In the genomic region with DNA sequence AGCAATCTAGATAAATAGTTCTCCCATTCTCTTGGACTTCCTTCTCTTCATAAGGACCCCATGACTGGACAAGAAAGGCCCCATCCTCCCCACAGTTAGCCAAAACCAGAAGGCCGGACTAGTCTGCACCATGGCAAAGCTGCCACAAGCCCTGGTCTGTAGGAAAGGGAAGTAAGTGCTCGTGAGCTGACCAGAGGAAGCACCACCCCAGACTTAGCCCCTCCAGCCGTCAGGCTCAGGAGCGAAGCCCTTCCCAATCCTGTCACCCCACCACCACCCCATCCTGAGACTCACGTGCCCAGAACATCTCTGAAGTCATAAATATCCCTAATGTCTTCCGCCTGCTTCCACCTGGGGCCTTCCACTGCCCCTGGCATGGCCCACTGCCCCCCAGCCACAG, we compare ENCODE assay signal across 9 mouse cellular contexts. TPM values are rescaled to one million over a fixed set of nuclear protein-coding genes. Genes with fewer than 3 reads are reported as not detected.
DNase-seq lines count a peak whose midpoint lies in the region; ATAC-seq lines count a peak whose summit lies in the region.
"Had no signal": no experiment of that assay in that cellular context is flagged by ENCODE, and none has a peak within 500 bp of the region (broad histone marks: within the 10 kb centered on the region; RNA-seq: fewer than 3 reads in every experiment).

No protein-coding gene starts in this region.

- H3K27ac ChIP-seq in heart, embryonic 12.5 days (ENCODE audit: poor library complexity, severe bottlenecking): peak overlapping the region; percentile 42; the same call in 1 of the 2 replicates
- H3K27ac ChIP-seq in neural tube, embryonic 12.5 days: no peak overlapping the region
- no peak overlapping the region for H3K27ac ChIP-seq in liver, embryonic 15.5 days (replicated peaks)

- ATAC-seq in heart, embryonic 12.5 days (ENCODE audit: insufficient number of reproducible peaks, low FRiP score): no peak
- ATAC-seq in neural tube, embryonic 12.5 days (ENCODE audit: low FRiP score, low read depth): no peak
- no peak for ATAC-seq in liver, embryonic 15.5 days (ENCODE audit: insufficient read depth)

- 78% methylated on average over 6 of the region's 6 CpGs for WGBS in heart, embryonic 12.5 days
- WGBS in neural tube, embryonic 12.5 days: 82% methylated on average over 6 of the region's 6 CpGs
- WGBS in liver, embryonic 15.5 days (ENCODE audit: insufficient replicate concordance): 39% methylated on average over 6 of the region's 6 CpGs

- peaks cover 40% of the 10 kb centered on the region for H3K4me1 ChIP-seq in heart, embryonic 12.5 days (replicated peaks)
- H3K4me1 ChIP-seq in neural tube, embryonic 12.5 days: peaks cover 17% of the 10 kb centered on the region
- H3K4me1 ChIP-seq in liver, embryonic 15.5 days (replicated peaks): peaks cover 39% of the 10 kb centered on the region

- H3K27me3 ChIP-seq in heart, embryonic 12.5 days (replicated peaks): no peaks in the 10 kb centered on the region
- H3K27me3 ChIP-seq in neural tube, embryonic 12.5 days (replicated peaks): no peaks in the 10 kb centered on the region
- 0 out of 2 replicates have a peak, but pooled peaks cover 3% of the 10 kb centered on the region for H3K27me3 ChIP-seq in liver, embryonic 15.5 days

- peak overlapping the region; percentile 57; the same call in 1 of the 2 replicates for H3K4me3 ChIP-seq in heart, embryonic 12.5 days
- no peak overlapping the region for H3K4me3 ChIP-seq in neural tube, embryonic 12.5 days
- no peak overlapping the region for H3K4me3 ChIP-seq in liver, embryonic 15.5 days (replicated peaks)

- intact Hi-C loops in heart, postnatal 25 days (cut with DNase I): loop anchor here (5.0 kb wide), 1 partner anchor 36 kb away; a partner anchor contains a TSS
- intact Hi-C loops in left cerebral cortex, postnatal 4 days (cut with DNase I): no loop called here

- DNase-seq in heart, postnatal 25 days (ENCODE audit: low spot score): no peak
- DNase-seq in neural tube, embryonic 10.5 days (ENCODE audit: extremely low spot score, low spot score): no peak
- DNase-seq in spleen, adult 12 weeks (ENCODE audit: low spot score): no peak
- no peak for DNase-seq in adrenal gland, postnatal 10 days
- DNase-seq in left cerebral cortex, postnatal 4 days: no peak
- DNase-seq: thymus, adult 2 months had no signal

- peaks cover 40% of the 10 kb centered on the region for H3K36me3 ChIP-seq in heart, embryonic 12.5 days
- peaks cover 31% of the 10 kb centered on the region for H3K36me3 ChIP-seq in neural tube, embryonic 12.5 days
- 0 out of 2 replicates have a peak, but pooled peaks cover 5% of the 10 kb centered on the region for H3K36me3 ChIP-seq in liver, embryonic 15.5 days (replicated peaks)

- peak overlapping the region; percentile 55; the same call in 1 of the 2 replicates for H3K9ac ChIP-seq in heart, embryonic 12.5 days
- H3K9ac ChIP-seq in neural tube, embryonic 12.5 days: no peak overlapping the region
- no peak overlapping the region for H3K9ac ChIP-seq in liver, embryonic 15.5 days

- no peaks in the 10 kb centered on the region for H3K9me3 ChIP-seq in heart, embryonic 12.5 days (replicated peaks)
- H3K9me3 ChIP-seq in neural tube, embryonic 12.5 days: no peaks in the 10 kb centered on the region
- no peaks in the 10 kb centered on the region for H3K9me3 ChIP-seq in liver, embryonic 15.5 days (replicated peaks)

- peak overlapping the region; percentile 72 for H3K4me2 ChIP-seq in heart, embryonic 12.5 days
- H3K4me2 ChIP-seq in neural tube, embryonic 12.5 days (replicated peaks): peak overlapping the region; percentile 72; the same call in 1 of the 2 replicates
- peak overlapping the region; percentile 19; the same call in 1 of the 2 replicates for H3K4me2 ChIP-seq in liver, embryonic 15.5 days

RNA-seq across cellular contexts. Expression of a gene that starts 2.2 kb away (rescaled TPM):
- polyA plus RNA-seq in heart, embryonic 12.5 days (2016; fragmentation: Nextera tagmentation; extraction: Ambion mirVana): 110 and 113 TPM in 2 replicates
- total RNA-seq in heart, postnatal 25 days (2021): 10 to 100 TPM; 65.9 to 68.5 TPM
- 61.9 and 63.6 TPM in 2 replicates for polyA plus RNA-seq in neural tube, embryonic 12.5 days (2016; fragmentation: Nextera tagmentation; extraction: Ambion mirVana)
- 18.2 and 21.1 TPM in 2 replicates for polyA plus RNA-seq in liver, embryonic 15.5 days (2015; fragmentation: Nextera tagmentation; extraction: Ambion mirVana)
- 10 to 100 TPM; 47.1 to 50.3 TPM for total RNA-seq in adrenal gland, postnatal 10 days (2021)
- total RNA-seq in left cerebral cortex, postnatal 4 days (2021): 100 to 1,000 TPM in 1 of 2 experiments, 10 to 100 TPM in 1; 94.4 to 104 TPM

RNA-seq across cellular contexts. Expression of a gene that starts 14.8 kb away (rescaled TPM):
- 9.0 and 10.6 TPM in 2 replicates for polyA plus RNA-seq in heart, embryonic 12.5 days (2016; fragmentation: Nextera tagmentation; extraction: Ambion mirVana)
- total RNA-seq in heart, postnatal 25 days (2021): 1 to 10 TPM; 4.4 to 4.8 TPM
- 12.6 and 14.3 TPM in 2 replicates for polyA plus RNA-seq in neural tube, embryonic 12.5 days (2016; fragmentation: Nextera tagmentation; extraction: Ambion mirVana)
- 5.2 and 5.4 TPM in 2 replicates for polyA plus RNA-seq in liver, embryonic 15.5 days (2015; fragmentation: Nextera tagmentation; extraction: Ambion mirVana)
- 10 to 100 TPM; 11.9 to 12.0 TPM for total RNA-seq in adrenal gland, postnatal 10 days (2021)
- 1 to 10 TPM; 8.8 to 9.4 TPM for total RNA-seq in left cerebral cortex, postnatal 4 days (2021)

RNA-seq across cellular contexts. Expression of a gene that starts 34.6 kb away (rescaled TPM):
- 16.2 and 17.0 TPM in 2 replicates for polyA plus RNA-seq in heart, embryonic 12.5 days (2016; fragmentation: Nextera tagmentation; extraction: Ambion mirVana)
- total RNA-seq in heart, postnatal 25 days (2021): 10 to 100 TPM; 12.7 to 15.8 TPM
- 24.9 and 29.9 TPM in 2 replicates for polyA plus RNA-seq in neural tube, embryonic 12.5 days (2016; fragmentation: Nextera tagmentation; extraction: Ambion mirVana)
- polyA plus RNA-seq in liver, embryonic 15.5 days (2015; fragmentation: Nextera tagmentation; extraction: Ambion mirVana): 7.8 and 10.3 TPM in 2 replicates
- total RNA-seq in adrenal gland, postnatal 10 days (2021): 10 to 100 TPM; 32.6 to 37.2 TPM
- total RNA-seq in left cerebral cortex, postnatal 4 days (2021): 10 to 100 TPM; 32.8 TPM

RNA-seq across cellular contexts. Expression of a gene that starts 36.1 kb away (rescaled TPM):
- 40.1 and 42.2 TPM in 2 replicates for polyA plus RNA-seq in heart, embryonic 12.5 days (2016; fragmentation: Nextera tagmentation; extraction: Ambion mirVana)
- total RNA-seq in heart, postnatal 25 days (2021): 10 to 100 TPM; 21.2 to 24.4 TPM
- polyA plus RNA-seq in neural tube, embryonic 12.5 days (2016; fragmentation: Nextera tagmentation; extraction: Ambion mirVana): 62.4 and 64.4 TPM in 2 replicates
- 17.8 and 18.7 TPM in 2 replicates for polyA plus RNA-seq in liver, embryonic 15.5 days (2015; fragmentation: Nextera tagmentation; extraction: Ambion mirVana)
- 10 to 100 TPM; 30.5 to 37.1 TPM for total RNA-seq in adrenal gland, postnatal 10 days (2021)
- total RNA-seq in left cerebral cortex, postnatal 4 days (2021): 10 to 100 TPM; 64.4 to 68.2 TPM

RNA-seq across cellular contexts. Expression of a gene that starts 36.3 kb away (rescaled TPM):
- 274 and 285 TPM in 2 replicates for polyA plus RNA-seq in heart, embryonic 12.5 days (2016; fragmentation: Nextera tagmentation; extraction: Ambion mirVana)
- 10 to 100 TPM; 66.4 to 74.2 TPM for total RNA-seq in heart, postnatal 25 days (2021)
- polyA plus RNA-seq in neural tube, embryonic 12.5 days (2016; fragmentation: Nextera tagmentation; extraction: Ambion mirVana): 352 and 393 TPM in 2 replicates
- polyA plus RNA-seq in liver, embryonic 15.5 days (2015; fragmentation: Nextera tagmentation; extraction: Ambion mirVana): 188 and 202 TPM in 2 replicates
- total RNA-seq in adrenal gland, postnatal 10 days (2021): 100 to 1,000 TPM; 181 to 183 TPM
- 100 to 1,000 TPM; 288 to 299 TPM for total RNA-seq in left cerebral cortex, postnatal 4 days (2021)

Comparison
In these comparisons a context has a peak if more than half of its experiments do, and no peak if none do; other contexts are left out.
1. H3K4me2 ChIP-seq: peak in every context shown above with its lines; median percentile 72 in heart, embryonic 12.5 days; 72 in neural tube, embryonic 12.5 days; 19 in liver, embryonic 15.5 days.